In genomic region chr3:3308996-3309395, GRCm38 (mm10) we compare ENCODE assay signal across 12 mouse cellular contexts.
A peak's percentile ranks its signal among the peaks of the same experiment; 100 is the strongest.
DNase-seq lines count a peak whose midpoint lies in the region; ATAC-seq and TF ChIP-seq lines count a peak whose summit lies in the region.
"Had no signal": no experiment of that assay in that cellular context is flagged by ENCODE, and none has a peak within 500 bp of the region (broad histone marks: within the 10 kb centered on the region; RNA-seq: fewer than 3 reads in every experiment).

No protein-coding gene starts in this region.

- in situ Hi-C loops in ES-E14 (cut with MboI; ENCODE audit: low sequenced_read_pairs in 2 of 2, unreplicated experiment in 2 of 2) = no loop called here

- no peak for DNase-seq in hindbrain, embryonic 10.5 days (ENCODE audit: low spot score)
- DNase-seq in hindbrain, embryonic 11.5 days (ENCODE audit: low spot score) = no peak
- DNase-seq in ES-E14 (ENCODE audit: low read depth, low spot score) = no peak
- no peak for DNase-seq in midbrain, embryonic 14.5 days
- no peak for DNase-seq in adrenal gland, adult 18-20 months (ENCODE audit: low spot score in 2 of 2)
- DNase-seq in gastrocnemius, postnatal 10 days = no peak
- DNase-seq: gastrocnemius, postnatal 25 days; spleen, adult 18-20 months; thymus, adult 2 months had no signal

- no peaks in the 10 kb centered on the region for H3K27me3 ChIP-seq in hindbrain, embryonic 10.5 days (ENCODE audit: insufficient read depth, poor library complexity, severe bottlenecking)
- no peaks in the 10 kb centered on the region for H3K27me3 ChIP-seq in hindbrain, embryonic 11.5 days (ENCODE audit: control insufficient read depth, insufficient read depth, low read length)
- no peaks in the 10 kb centered on the region for H3K27me3 ChIP-seq in forebrain, embryonic 15.5 days
- H3K27me3 ChIP-seq in midbrain, embryonic 14.5 days (ENCODE audit: control insufficient read depth, insufficient read depth, low read length) = no peaks in the 10 kb centered on the region
- H3K27me3 ChIP-seq: intestine, embryonic 15.5 days; liver, embryonic 15.5 days had no signal

- H3K4me1 ChIP-seq in hindbrain, embryonic 10.5 days (replicated peaks) = no peaks in the 10 kb centered on the region
- H3K4me1 ChIP-seq in hindbrain, embryonic 11.5 days (replicated peaks; ENCODE audit: control insufficient read depth, insufficient read depth, low read length) = no peaks in the 10 kb centered on the region
- H3K4me1 ChIP-seq in ES-E14 (ENCODE audit: control insufficient read depth in 2 of 2, insufficient read depth in 2 of 2, low read length in 2 of 2, poor library complexity in 1 of 2) = peaks cover 0 to 6% of the 10 kb centered on the region in 2 experiments; a peak in 1 of 4 replicates
- H3K4me1 ChIP-seq in forebrain, embryonic 15.5 days = no peaks in the 10 kb centered on the region
- no peaks in the 10 kb centered on the region for H3K4me1 ChIP-seq in midbrain, embryonic 14.5 days (ENCODE audit: control insufficient read depth, insufficient read depth, low read length)
- H3K4me1 ChIP-seq: intestine, embryonic 15.5 days; liver, embryonic 15.5 days had no signal

- ATAC-seq in hindbrain, embryonic 11.5 days (ENCODE audit: low FRiP score) = no peak
- no peak; the same call in 1 of the 2 replicates for ATAC-seq in forebrain, embryonic 15.5 days (replicated peaks)
- peak; percentile 43 for ATAC-seq in midbrain, embryonic 14.5 days (ENCODE audit: low FRiP score, low TSS enrichment)
- ATAC-seq: intestine, embryonic 15.5 days had no signal

- 0 out of 2 replicates have a peak overlapping the region, but pooled peaks have one; percentile 16 for H3K4me3 ChIP-seq in hindbrain, embryonic 10.5 days
- no peak overlapping the region for H3K4me3 ChIP-seq in hindbrain, embryonic 11.5 days (ENCODE audit: low read depth, low read length)
- peak overlapping the region; percentile 41 to 55; a peak in 3 of 4 replicates for H3K4me3 ChIP-seq in ES-E14 (ENCODE audit: insufficient read depth in 1 of 2, low read depth in 1 of 2, low read length in 2 of 2, poor library complexity in 1 of 2, severe bottlenecking in 1 of 2)
- H3K4me3 ChIP-seq in forebrain, embryonic 15.5 days = 0 out of 2 replicates have a peak overlapping the region, but pooled peaks have one; percentile 15
- peak overlapping the region; percentile 18 for H3K4me3 ChIP-seq in midbrain, embryonic 14.5 days (replicated peaks; ENCODE audit: low read depth, low read length)
- H3K4me3 ChIP-seq: intestine, embryonic 15.5 days; liver, embryonic 15.5 days had no signal

- H3K36me3 ChIP-seq in hindbrain, embryonic 10.5 days = no peaks in the 10 kb centered on the region
- H3K36me3 ChIP-seq in hindbrain, embryonic 11.5 days (ENCODE audit: control insufficient read depth, insufficient read depth, low read length) = no peaks in the 10 kb centered on the region
- no peaks in the 10 kb centered on the region for H3K36me3 ChIP-seq in ES-E14 (ENCODE audit: control insufficient read depth, insufficient read depth, low read length, poor library complexity, severe bottlenecking)
- no peaks in the 10 kb centered on the region for H3K36me3 ChIP-seq in forebrain, embryonic 15.5 days
- no peaks in the 10 kb centered on the region for H3K36me3 ChIP-seq in midbrain, embryonic 14.5 days (ENCODE audit: control insufficient read depth, insufficient read depth, low read length)
- H3K36me3 ChIP-seq: intestine, embryonic 15.5 days; liver, embryonic 15.5 days had no signal

- no peak overlapping the region for H3K9ac ChIP-seq in hindbrain, embryonic 11.5 days (ENCODE audit: low read depth, low read length)
- H3K9ac ChIP-seq in ES-E14 (ENCODE audit: insufficient read depth, low read depth, low read length, poor library complexity, severe bottlenecking) = no peak overlapping the region
- H3K9ac ChIP-seq in forebrain, embryonic 15.5 days (replicated peaks) = no peak overlapping the region
- H3K9ac ChIP-seq in midbrain, embryonic 14.5 days (replicated peaks; ENCODE audit: low read length) = no peak overlapping the region
- H3K9ac ChIP-seq: intestine, embryonic 15.5 days; liver, embryonic 15.5 days had no signal

- WGBS in hindbrain, embryonic 10.5 days = 71% methylated on average over 18 of the region's 18 CpGs
- WGBS in hindbrain, embryonic 11.5 days = 61% methylated on average over 17 of the region's 18 CpGs
- 68% methylated on average over 18 of the region's 18 CpGs for WGBS in forebrain, embryonic 15.5 days
- WGBS in midbrain, embryonic 14.5 days = 58% methylated on average over 18 of the region's 18 CpGs

- peaks cover 49% of the 10 kb centered on the region for H3K9me3 ChIP-seq in hindbrain, embryonic 10.5 days
- 0 out of 2 replicates have a peak, but pooled peaks cover 2% of the 10 kb centered on the region for H3K9me3 ChIP-seq in hindbrain, embryonic 11.5 days (ENCODE audit: control insufficient read depth, low read length)
- no peaks in the 10 kb centered on the region for H3K9me3 ChIP-seq in ES-E14 (ENCODE audit: control insufficient read depth, insufficient read depth, low read depth, low read length)
- H3K9me3 ChIP-seq in forebrain, embryonic 15.5 days = peaks cover 4% of the 10 kb centered on the region; the same call in 1 of the 2 replicates
- H3K9me3 ChIP-seq in midbrain, embryonic 14.5 days (ENCODE audit: control insufficient read depth, low read length) = no peaks in the 10 kb centered on the region
- H3K9me3 ChIP-seq: intestine, embryonic 15.5 days; liver, embryonic 15.5 days had no signal

- no peak overlapping the region for H3K27ac ChIP-seq in hindbrain, embryonic 10.5 days
- no peak overlapping the region for H3K27ac ChIP-seq in hindbrain, embryonic 11.5 days (ENCODE audit: low read depth, low read length)
- H3K27ac ChIP-seq in ES-E14 (ENCODE audit: insufficient read depth, low read depth, low read length, poor library complexity, severe bottlenecking) = no peak overlapping the region
- H3K27ac ChIP-seq in forebrain, embryonic 15.5 days (replicated peaks) = no peak overlapping the region
- H3K27ac ChIP-seq in midbrain, embryonic 14.5 days (replicated peaks; ENCODE audit: low read depth, low read length) = no peak overlapping the region
- H3K27ac ChIP-seq: intestine, embryonic 15.5 days; liver, embryonic 15.5 days had no signal

- H3K4me2 ChIP-seq in hindbrain, embryonic 11.5 days (replicated peaks; ENCODE audit: low read depth, low read length) = no peak overlapping the region
- H3K4me2 ChIP-seq in forebrain, embryonic 15.5 days (replicated peaks) = peak overlapping the region; percentile 23
- H3K4me2 ChIP-seq in midbrain, embryonic 14.5 days (ENCODE audit: low read length) = peak overlapping the region; percentile 40
- H3K4me2 ChIP-seq: intestine, embryonic 15.5 days; liver, embryonic 15.5 days had no signal

TF ChIP-seq in ES-E14, 5 proteins besides CTCF, POLR2A, EP300 and RAD21:
- TF ChIP-seq ZNF384 (IDR thresholded peaks at IDR 0.05; ENCODE audit: low read depth, low read length) = no peak
- TF ChIP-seq HCFC1 (IDR thresholded peaks at IDR 0.05; ENCODE audit: borderline replicate concordance, insufficient read depth, low read length) = no peak
- TF ChIP-seq CHD2 (IDR thresholded peaks at IDR 0.05; ENCODE audit: low read depth, low read length) = no peak
- no peak for TF ChIP-seq MAFK (IDR thresholded peaks at IDR 0.05; ENCODE audit: insufficient read depth, low read depth, low read length)
